Mouse (Mus musculus): Measurements from ENCODE around the gene Nap1l2. TPM values are rescaled to one million over a fixed set of nuclear protein-coding genes. Genes with fewer than 3 reads are reported as not detected.
"Not testable (repeated sequence)": the region's sequence is repeated elsewhere in the genome, so short reads cannot be mapped to it uniquely, and the experiment has no call there.

The Nap1l2 gene
- 61.8 and 69.8 TPM in 2 replicates for polyA plus RNA-seq (2012; rRNA removed)

GRCm38 (mm10) chrX:103186431-103186786, at the start of gene Nap1l2:
TSS of gene Nap1l2 (minus strand) at chrX:103186640.
- DNase-seq (ENCODE audit: extremely low spot score in 1 of 2, low spot score in 1 of 2): peak; percentile 75 to 81

- no peak for DNase-seq (ENCODE audit: extremely low spot score in 1 of 2, low spot score in 1 of 2)
Measured at GRCm38 (mm10) chrX:103215251-103215650, 28.8 kb upstream of the Nap1l2 start.

GRCm38 (mm10) chrX:103186829-103187228, 389 bp upstream of the Nap1l2 start:
- no peak for DNase-seq (ENCODE audit: extremely low spot score in 1 of 2, low spot score in 1 of 2)

- DNase-seq (ENCODE audit: extremely low spot score in 1 of 2, low spot score in 1 of 2): no peak
Measured at GRCm38 (mm10) chrX:103185781-103186430, 534 bp downstream of the Nap1l2 start.

GRCm38 (mm10) chrX:103183536-103183935, 2.9 kb downstream of the Nap1l2 start:
- peak in 1 of 2 experiments; percentile 39 for DNase-seq (ENCODE audit: extremely low spot score in 1 of 2, low spot score in 1 of 2)

GRCm38 (mm10) chrX:103179771-103180558, 6.5 kb downstream of the Nap1l2 start:
- DNase-seq (ENCODE audit: extremely low spot score in 1 of 2, low spot score in 1 of 2): no peak

- not testable (repeated sequence) for DNase-seq (ENCODE audit: extremely low spot score in 1 of 2, low spot score in 1 of 2)
Measured at GRCm38 (mm10) chrX:103164948-103165605, 21.4 kb downstream of the Nap1l2 start.

GRCm38 (mm10) chrX:103156134-103156533, 30.3 kb downstream of the Nap1l2 start:
- no peak for DNase-seq (ENCODE audit: extremely low spot score in 1 of 2, low spot score in 1 of 2)

- no peak for DNase-seq (ENCODE audit: extremely low spot score in 1 of 2, low spot score in 1 of 2)
Measured at GRCm38 (mm10) chrX:103138549-103138948, 47.9 kb downstream of the Nap1l2 start.

Other genes starting within 250 kb of the Nap1l2 start
- not detected in 2 replicates for gene Cdx4, start 134.8 kb upstream of the Nap1l2 start, polyA plus RNA-seq (2012; rRNA removed)
- gene Chic1, start 169.8 kb upstream of the Nap1l2 start, polyA plus RNA-seq (2012; rRNA removed): 12.1 and 13.6 TPM in 2 replicates
- gene Tsx, start 227.8 kb upstream of the Nap1l2 start, polyA plus RNA-seq (2012; rRNA removed): 0.92 and 1.1 TPM in 2 replicates
- gene Gm26992, start 235.4 kb upstream of the Nap1l2 start, polyA plus RNA-seq (2012; rRNA removed): not detected in 2 replicates